15 mouse cellular contexts compared by ENCODE assay signal in the genomic region with DNA sequence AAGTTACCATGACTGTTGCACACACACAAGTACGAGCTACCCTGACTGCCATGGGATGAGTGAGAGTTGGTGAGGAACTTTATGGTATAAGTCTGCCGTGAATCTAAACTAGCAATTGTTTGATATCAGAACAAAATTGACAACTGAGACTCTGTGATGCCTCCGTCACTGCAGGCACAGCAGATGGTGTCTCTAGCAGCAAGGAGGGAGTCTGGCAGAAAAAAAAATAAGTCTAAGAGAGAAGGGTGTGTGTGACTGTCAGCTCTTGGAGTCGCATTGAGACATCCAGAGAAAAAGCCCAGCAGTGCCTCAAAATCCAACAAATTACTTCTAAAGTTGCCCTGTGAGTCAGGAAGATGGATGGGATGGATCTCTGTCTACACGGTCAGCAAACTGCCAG.
"Had no signal": no experiment of that assay in that cellular context is flagged by ENCODE, and none has a peak within 500 bp of the region (broad histone marks: within the 10 kb centered on the region; RNA-seq: fewer than 3 reads in every experiment).

No protein-coding gene starts in this region.

- H3K36me3 ChIP-seq: limb, embryonic 10.5 days; liver, embryonic 15.5 days; midbrain, embryonic 15.5 days; neural tube, embryonic 12.5 days had no signal

- H3K27ac ChIP-seq: kidney, postnatal 0 days; limb, embryonic 10.5 days; liver, embryonic 15.5 days; midbrain, embryonic 15.5 days; neural tube, embryonic 12.5 days; stomach, postnatal 0 days had no signal

- DNase-seq: kidney, adult 2 months; kidney, postnatal 36 days; lung, adult 2 months; lung, postnatal 36 days; thymus, postnatal 4 days had no signal

- H3K4me3 ChIP-seq: limb, embryonic 10.5 days; liver, embryonic 15.5 days; midbrain, embryonic 15.5 days; neural tube, embryonic 12.5 days had no signal

- H3K9me3 ChIP-seq: limb, embryonic 10.5 days; liver, embryonic 15.5 days; midbrain, embryonic 15.5 days; neural tube, embryonic 12.5 days had no signal

- H3K4me2 ChIP-seq: liver, embryonic 11.5 days; liver, embryonic 15.5 days; midbrain, embryonic 11.5 days; midbrain, embryonic 15.5 days; neural tube, embryonic 12.5 days had no signal

- ATAC-seq: intestine, embryonic 16.5 days; lung, postnatal 0 days; midbrain, embryonic 15.5 days had no signal

- H3K9ac ChIP-seq: liver, embryonic 15.5 days; midbrain, embryonic 15.5 days; neural tube, embryonic 12.5 days had no signal

- H3K4me1 ChIP-seq: liver, embryonic 15.5 days; midbrain, embryonic 15.5 days had no signal

- H3K27me3 ChIP-seq: liver, embryonic 15.5 days; midbrain, embryonic 15.5 days; neural tube, embryonic 12.5 days had no signal
